Mouse (Mus musculus) stomach, postnatal 0 days (tissue): ENCODE measurements at regions not wholly inside any gene's neighbourhood (a gene's known extent, or its start where the extent isn't known, plus 50 kb on each side); places are given as distances from the start of the nearest gene placed in this dataset.

ENCODE experiments used
- CTCF ChIP-seq: IDR thresholded peaks from 2 replicates; pipeline ENCODE4 v1.5.1; 2016; ENCODE audit warnings: antibody characterized with exemption, low read depth, mild to moderate bottlenecking, moderate library complexity
- EP300 ChIP-seq: optimal IDR thresholded peaks from 2 replicates; pipeline ENCODE3; 2016; ENCODE audit warnings: antibody characterized with exemption

GRCm38 (mm10) chr4:12490066-12490465, 318.3 kb upstream of the Fam92a start:
- TF ChIP-seq EP300: no peak
- TF ChIP-seq CTCF: no peak
